Mouse (Mus musculus): Measurements from ENCODE around the gene Tbc1d1.

Tbc1d1 gene

DNA sequence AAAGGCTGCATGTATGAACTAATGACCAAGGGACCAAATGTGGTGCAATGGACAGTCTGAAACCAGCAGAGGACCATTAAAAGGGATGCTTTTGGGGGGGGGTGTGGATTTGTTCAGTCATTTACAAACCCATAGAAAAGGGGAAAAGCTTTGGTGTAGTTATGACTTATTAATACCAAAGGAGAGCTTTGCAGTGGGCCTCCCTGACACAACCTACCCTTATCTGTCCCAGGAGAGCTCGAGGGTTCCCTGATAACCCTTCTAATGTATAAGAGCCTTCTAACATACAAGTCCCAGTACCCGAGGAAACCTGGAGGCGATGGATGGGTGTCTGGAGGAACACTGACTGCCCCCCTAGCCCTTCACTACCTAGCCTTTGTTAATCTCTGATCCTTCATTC lies 5.8 kb downstream of the Tbc1d1 start:
- DNase-seq = no peak

DNA sequence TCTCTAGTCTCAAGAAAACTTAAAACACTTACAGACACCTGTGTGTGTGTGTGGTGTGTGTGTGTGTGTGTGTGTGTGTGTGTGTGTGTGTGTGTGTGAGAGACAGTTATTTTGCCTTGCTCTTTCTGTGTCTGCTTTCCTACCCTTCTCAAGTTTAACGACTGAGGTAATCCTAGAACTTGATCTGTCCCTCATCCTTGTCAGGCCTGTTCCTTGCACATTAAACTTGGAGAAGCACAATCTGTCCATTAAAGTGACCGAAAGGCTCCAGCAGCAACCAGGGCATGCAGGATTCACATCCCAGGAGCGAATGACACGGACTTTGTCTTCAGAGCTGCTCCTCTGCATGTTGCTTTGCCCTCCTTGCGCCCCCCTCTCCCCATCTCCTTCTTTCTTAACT lies 6.5 kb downstream of the Tbc1d1 start:
- DNase-seq = no peak

DNA sequence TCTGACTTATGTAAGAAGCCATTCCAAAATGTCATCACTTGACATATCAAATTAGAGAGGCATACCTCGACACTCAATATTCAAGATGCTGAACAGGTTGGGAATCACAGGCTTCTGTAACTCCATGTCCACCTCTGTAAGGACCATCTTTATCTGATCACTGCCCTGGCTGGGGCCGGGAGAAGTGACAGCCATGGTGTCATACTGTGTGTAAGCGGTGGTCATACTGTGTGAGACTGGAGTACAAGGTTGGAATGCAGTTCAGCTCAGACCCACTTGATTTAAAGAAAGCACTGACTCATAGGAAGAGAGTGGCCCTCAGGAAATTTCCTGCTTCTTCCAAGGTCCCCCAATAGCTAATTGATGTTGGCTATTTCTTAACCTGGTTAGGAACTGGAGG lies 8.3 kb downstream of the Tbc1d1 start:
- no peak for DNase-seq

DNA sequence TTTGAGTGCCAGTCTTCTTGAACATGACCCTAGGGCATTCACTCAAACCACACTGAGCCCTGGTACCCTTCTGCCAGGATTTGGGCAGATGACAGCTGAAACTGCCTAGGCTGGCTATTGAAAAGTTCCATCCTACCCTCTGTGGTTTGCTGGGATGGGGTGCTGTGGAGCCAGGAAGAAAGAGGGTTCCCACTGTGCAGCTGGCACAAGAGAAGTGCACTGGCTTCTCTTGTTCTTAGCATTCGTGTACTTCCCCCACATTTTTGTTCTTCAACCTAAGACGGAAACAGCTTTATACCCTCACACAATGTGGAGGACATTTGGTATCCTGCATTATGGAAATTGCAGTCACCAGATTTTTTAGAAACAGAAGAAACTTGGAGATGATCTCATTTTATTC lies 9.7 kb downstream of the Tbc1d1 start:
- DNase-seq = peak; percentile 28

DNA sequence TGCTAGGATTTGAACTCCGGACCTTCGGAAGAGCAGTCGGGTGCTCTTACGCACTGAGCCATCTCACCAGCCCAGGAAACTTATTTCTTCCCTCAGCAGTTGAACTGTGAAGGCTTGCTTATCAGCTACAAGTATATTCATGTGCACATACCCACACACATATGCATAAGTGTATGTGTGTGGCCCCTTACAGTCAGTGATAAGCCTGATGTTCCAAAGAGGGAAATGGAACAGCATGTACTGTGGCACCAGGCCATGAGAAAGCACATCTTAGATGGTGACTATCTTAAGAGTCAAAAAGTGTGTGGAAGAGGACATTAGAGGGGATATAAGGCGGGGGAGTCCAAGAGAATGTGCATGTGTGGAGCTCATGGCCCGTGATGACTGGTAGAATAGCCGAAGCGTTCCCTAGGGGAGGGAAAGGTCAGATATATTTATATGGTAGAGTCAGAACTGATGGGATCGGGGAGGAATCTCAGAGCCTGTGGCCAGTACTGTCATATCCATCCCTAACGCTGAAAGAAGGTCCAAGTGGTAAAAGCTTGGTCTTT lies 13.0 kb downstream of the Tbc1d1 start:
- DNase-seq = no peak

DNA sequence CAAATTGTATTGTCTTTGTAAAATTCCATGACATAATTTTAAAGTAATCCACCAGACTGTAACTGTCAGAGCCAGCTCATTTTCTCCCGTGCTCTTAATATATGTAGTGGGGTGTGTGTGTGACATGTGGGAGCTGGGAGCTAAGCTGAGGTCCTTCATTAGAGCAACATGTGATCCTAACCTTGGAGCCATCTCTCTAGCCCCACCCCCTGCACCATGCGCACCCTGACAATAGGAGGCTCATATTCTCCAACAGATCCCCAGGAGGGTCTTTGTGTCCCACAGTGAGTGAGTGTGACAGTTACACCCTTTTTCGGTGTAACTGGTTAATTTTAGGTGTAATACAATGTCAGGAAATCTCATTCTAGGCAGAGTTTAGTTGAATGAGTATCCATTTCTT lies 16.8 kb downstream of the Tbc1d1 start:
- DNase-seq = no peak

DNA sequence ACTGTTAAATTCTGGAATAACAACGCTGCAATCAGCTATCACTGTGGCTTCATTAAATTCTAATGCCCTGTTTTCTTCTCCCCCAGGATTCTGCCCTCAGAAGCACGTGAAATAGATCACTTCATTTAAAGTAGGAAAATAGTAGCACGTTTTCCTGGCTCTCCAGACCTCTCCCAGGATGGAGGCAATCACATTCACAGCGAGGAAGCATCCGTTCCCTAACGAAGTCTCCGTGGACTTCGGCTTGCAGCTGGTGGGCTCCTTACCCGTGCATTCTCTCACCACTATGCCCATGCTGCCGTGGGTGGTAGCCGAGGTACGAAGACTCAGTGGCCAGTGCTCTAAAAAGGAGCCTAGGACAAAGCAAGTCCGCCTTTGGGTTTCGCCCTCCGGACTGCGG lies 17.2 kb downstream of the Tbc1d1 start:
- DNase-seq = no peak

DNA sequence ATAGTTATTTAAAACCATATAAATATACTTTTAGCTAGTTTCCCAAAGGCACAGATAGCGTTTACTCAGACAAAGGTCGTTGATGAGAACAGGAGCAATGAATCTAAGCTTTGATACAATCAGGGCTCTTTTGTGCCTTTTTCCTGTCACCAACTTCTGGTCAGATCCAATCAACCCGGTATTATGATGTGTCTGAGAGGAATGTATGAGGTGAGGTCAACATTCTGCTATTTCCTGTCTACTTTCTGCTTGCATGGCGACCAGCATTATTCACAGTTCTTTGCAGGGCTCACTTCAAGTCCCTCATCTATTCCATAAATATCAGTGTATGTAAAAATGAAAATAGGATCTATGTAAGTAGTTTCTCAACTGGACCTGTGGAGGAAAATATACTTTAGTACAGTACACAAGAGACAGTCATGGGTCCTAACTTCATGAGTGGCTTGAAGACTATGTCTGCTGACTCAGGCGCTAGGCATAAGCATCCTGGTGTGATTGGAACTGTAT lies 18.4 kb downstream of the Tbc1d1 start:
- DNase-seq = no peak

DNA sequence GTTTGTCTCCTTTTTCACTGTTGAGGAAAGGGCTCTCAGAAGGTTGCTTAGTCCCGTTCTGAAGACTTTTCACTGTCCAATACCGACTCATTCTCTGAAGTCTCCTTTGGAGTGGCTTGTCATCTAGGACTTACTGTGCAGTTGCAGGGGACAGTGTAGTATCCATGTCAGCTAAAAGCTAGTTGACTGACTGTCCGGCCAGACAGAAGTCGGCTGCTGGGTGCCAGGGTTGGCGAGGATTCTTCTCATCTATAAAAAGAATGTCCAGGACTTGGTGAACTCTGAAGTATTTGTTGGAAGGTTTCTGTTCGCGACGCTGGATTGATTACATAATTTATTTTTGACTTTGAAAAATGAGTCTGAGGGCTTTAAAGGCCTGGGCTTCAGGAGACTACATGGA lies 24.4 kb downstream of the Tbc1d1 start:
- no peak for DNase-seq

DNA sequence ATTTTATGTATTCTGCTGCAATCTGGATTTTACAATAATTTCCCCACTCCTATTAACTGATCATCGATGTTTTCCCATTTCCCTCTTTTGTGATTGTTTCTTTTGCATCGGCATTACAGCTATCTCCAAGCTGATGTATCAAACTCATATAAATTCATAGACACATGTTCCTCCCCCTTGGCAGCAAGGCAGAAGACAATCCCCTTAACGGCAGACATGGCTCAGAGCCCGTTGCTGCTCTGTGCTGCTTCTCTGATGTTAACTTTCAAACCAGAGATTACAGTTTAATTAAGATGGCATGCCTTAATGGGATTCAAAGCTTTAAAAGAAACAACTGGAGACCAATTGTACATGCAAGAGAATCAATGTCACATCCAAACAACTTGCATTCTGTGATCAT lies 27.6 kb downstream of the Tbc1d1 start:
- no peak for DNase-seq

DNA sequence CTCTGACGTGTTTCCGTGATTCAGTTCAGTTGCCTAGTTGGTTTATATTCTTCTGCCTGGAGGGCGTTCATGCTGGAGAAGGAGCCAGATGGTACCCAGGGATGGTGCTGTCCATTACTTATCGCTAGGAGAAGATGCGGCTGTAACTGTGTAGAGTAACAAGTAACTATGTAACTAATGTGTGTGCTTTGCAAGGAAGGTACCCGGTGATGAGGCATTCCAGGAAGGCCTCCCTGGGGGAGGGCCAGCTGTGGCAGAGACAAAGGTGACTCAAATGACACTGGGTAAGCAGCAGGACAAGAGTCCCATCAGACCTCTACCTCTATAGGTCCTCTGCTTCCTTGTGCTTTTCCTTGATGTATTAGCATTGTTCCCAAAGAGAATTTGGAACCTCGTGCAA lies 29.2 kb downstream of the Tbc1d1 start:
- DNase-seq = no peak

DNA sequence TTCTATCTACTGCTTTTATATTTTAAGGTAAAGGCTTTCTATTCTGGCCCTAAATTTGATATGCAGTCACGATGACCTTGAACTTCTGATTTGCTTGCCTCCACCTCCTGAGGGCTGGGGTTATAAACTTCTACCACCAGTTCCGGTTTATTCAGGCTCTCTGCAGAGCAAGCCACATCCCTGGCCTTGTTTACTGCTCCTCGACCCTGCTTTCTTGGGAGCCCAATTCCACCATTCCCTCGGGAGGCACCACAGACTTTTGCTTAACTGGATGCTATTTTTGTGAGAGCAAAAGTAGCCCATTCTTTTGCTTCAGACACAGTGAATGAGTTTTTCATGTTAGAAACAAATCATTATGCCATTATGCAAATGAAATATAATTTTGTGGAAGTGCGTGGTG lies 30.5 kb downstream of the Tbc1d1 start:
- DNase-seq = no peak

DNA sequence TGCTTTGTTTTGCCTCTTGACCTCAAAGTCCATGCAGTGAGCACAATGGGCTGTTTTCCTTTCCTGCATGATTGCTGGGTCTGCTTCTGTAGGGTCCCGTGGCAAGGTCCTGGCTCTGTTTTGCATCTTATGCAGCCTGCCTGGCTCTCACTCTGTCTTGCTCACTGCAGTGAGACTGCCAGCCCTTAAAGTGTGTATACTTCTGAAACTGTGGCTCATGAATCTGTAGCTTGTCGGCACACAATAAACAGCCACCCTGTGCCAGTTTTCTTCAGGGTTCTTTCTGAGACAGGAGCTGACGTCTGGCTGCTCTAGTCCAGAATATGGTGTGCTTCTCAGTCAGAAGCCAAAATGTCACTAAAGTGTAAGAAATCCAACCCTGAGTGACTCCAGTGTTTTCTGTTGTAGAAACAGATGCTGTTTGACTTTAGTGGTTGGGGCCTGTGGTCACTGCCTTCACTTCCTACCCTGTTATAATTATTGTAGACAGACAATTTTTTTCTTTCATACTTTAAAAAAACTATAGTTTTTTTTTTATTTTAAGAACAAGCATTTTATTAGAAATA lies 32.1 kb downstream of the Tbc1d1 start:
- no peak for DNase-seq

DNA sequence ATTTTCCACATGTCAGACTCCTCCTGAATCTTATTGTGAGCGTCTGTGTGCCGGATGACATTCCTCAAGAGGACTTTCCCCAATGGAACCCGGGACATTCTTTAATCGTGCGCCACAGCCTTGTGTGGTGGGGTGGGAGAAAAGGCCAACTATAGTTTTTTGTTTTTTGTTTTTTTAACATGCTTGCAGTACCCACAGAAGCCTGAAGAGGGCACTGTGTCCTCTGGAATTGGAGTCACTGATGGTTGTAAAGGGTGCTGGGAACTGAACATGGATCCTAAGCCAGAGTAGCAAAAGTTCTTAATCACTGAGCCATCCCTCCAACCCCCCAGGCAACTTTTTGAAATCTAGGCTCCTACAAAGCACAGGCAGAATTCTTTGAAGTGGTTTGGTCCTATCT lies 34.8 kb downstream of the Tbc1d1 start:
- DNase-seq = no peak

DNA sequence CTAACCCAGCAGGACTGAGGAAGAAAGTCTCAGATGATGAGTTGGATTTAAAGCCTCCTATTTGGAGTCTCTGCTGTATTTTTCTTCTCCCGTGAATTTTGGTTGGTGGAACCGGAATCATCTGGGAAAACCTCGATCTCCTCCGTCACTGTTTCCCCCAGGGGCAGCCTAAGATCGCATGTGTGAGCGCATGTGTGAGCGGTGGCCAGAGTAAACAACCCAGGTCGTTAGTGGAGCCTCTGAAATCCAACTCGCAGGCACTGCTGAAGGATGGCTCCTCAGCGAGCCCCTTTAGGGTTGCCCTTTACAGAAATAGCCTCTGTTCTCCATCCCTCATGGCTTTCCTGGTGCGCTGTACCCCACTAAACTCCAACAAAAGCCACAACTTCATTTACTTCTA lies 37.2 kb downstream of the Tbc1d1 start:
- no peak for DNase-seq

DNA sequence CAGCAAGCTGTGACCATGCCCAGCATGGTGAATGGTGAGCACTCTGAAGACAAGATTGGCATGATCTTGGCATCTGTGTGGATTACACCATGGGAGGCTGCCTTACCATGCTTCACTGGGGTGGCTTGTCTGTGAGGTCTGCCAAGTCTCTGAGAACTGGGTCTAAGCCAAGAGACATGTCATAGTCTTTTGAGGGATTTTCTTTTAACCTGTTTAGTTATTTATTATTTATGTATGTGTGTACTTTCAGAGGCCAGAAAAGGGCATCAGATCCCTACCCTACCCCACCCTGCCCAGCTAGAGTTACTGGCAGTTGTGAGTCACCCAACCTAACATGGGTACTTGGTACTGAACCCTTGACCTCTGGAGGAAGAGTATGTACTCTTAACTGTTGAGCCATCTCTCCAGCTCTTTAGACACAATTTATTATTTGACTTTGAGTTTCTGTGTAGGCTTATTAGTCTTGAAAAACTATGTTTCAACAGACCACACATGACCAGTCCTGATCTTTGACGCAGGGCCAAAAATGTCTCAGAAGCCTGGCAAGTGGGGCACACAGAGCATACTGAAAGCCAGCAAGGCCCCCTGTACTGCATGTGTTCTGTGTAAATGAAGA lies 40.3 kb downstream of the Tbc1d1 start:
- no peak for DNase-seq

DNA sequence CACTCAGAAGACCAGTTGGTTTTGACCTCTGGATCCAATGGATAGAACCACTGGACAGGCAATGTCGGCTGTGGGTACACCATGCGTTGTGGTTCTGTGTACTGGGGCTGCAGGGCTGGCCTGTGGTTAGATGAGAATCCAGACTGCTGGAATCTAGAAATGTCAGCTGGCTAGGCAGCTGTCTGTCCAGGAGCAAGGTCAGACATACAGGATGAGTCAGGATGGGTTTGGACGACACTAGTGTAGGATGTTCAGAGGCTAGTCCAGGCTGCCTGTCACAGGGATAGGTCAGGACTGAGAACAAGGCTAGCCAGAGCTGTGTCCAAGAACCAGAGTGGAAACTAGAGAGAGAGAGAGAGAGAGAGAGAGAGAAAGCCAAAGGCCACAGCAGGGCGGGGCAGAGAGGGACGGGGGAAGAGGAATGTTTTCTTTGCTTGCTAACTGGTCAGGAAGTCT lies 40.8 kb downstream of the Tbc1d1 start:
- DNase-seq = no peak

DNA sequence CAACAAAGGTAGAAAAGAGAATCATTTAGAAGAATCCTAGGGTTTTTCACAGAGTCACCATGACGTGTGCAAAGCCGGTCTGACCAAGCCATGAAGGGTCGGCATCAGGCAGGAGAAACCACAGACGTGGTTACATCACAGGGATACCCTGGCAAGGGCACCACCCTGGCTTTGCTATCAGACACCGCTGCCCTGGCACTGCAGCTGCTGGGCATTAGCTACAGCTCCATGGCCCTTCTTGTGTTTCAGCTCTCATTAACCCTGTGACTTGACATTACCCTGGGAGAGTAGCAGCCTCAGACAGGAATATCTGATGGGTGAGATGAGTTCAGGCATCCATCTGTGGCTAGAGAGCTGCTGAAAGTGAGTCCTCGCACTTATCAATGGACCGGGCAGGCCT lies 42.5 kb downstream of the Tbc1d1 start:
- DNase-seq = no peak

DNA sequence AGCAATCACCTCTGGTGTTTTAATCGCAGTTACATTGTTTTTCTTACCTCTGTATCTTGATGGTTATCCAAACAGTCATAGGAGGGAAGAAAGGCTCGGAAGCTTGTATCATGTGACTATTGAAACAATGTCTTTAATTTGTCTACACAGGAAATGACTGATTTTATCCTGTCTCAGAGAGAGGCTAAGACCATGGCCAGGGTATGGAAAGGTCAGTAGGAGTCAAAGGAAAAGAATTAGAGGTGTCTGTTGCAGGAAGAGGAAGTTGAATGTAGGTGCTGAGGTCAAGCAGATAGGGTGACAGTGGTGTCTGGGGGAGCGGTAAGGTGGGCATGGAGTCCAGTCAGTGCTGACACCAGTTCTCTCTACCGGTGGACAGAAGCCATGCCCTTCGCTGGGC lies 45.0 kb downstream of the Tbc1d1 start:
- DNase-seq = no peak

DNA sequence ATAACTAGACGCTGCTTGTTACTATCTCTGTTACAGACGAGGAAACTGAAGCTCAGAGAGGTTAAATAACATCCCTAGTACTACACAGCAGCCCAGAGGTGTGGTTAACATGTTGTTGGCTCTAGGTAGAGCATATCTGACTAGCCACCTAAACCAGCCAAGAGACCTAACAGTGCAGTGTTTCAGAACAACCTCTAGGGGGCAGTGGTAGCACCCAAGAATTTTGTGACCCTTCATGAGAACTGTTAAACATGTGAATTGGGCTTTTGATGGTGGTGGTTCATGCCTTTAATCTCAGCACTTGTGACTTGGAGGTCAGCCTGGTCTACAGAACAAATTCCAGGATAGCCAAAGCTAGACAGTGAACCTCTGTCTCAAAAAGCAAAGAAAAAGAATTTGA lies 46.2 kb downstream of the Tbc1d1 start:
- no peak for DNase-seq

DNA sequence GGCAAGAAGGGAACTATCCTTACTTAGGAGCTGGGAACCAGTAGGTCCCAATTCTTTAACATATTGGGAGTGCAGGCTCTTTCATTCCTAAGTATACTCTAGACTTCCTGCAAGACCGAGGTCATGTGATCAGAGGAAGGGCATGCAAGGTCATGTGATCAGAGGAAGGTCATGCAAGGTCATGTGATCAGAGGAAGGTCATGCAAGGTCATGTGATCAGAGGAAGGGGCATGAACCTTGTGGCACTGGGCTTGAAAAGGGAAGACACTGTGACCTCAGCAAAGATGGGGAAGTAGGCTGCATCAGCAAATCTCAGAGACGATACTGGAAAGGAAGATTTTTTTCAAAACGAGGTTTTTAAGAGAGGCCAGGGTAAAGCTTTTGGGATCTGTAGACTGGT lies 49.5 kb downstream of the Tbc1d1 start:
- DNase-seq = no peak

DNA sequence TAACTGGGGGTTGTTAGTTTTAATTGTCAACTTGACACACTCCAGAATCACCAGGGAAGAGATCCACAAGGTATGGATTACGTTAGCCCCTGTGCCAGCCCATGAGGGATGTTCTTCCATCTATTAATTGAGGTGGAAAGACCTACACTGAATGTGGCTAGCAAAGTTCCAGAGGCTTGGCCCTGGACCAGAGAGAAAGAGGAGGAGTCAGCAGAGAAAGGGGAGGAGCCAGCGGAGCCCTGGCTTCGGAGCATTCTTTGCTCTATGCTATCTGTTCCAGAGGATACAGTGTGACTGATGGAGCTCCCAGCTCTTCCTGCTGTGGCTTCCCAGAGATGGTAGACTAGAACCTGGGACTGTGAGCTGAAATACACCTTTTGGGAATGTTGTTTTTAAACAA lies 50.3 kb downstream of the Tbc1d1 start:
- DNase-seq = no peak

DNA sequence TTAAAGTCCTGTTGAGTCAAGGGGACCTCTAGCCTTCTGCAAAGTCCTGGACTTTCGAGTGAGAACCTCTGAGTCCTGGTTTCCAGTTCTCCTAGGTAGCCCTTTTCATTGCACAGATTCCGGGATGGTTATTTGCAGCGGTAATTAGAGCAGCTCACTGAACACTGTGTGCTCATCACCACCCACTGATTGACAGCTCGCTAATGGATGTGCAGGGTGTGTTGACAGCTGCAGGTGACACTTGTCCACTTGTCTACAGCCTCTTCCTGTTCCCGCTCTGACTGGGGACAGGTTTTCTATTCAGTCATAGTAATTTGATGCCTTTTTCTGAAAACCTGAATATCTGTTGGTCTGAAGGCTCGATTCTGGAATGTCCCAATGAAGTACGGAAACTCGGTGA lies 50.8 kb downstream of the Tbc1d1 start:
- no peak for DNase-seq

DNA sequence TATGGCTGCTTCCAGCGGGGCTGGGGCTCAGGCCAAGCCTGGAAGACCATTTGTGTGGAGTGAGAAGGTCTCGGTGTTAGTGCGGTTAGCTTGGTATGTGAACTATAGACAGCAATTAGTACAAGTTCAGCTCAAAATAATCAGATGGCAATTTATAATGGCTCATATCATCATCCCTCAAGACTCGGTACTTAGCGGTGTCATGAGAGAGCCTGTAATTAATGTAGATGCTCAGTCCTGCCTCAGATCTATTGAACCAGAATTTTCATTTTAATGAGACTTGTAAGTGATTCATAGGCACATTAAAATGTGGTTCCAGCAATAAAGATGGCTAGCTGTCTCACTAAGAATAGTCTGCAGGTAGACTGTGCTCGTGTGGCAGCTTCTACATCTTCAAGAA lies 51.7 kb downstream of the Tbc1d1 start:
- no peak for DNase-seq

DNA sequence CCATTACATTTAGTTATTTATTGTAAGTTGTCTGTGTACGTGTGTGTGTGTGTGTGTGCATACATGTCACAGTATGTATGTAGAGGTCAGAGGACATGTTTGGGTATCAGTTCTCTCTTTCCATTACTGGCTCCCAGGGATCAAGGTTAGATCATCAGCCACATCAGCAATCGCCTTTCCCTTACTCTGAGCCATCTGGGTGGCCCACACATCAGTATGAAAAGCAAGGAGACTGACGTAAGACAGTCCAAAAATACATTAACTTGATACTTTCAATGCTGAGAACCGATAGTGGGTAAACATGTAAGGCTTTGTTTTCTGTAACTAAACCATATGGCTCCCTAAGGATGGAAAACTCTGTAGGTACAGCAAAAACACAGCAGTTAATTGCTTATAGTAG lies 54.7 kb downstream of the Tbc1d1 start:
- no peak for DNase-seq
